Mouse (Mus musculus) frontal cortex, postnatal 10 days (tissue): ENCODE data around the gene Elk4.

Experiments used
- DNase-seq, 2 experiments: peaks; one replicate each; pipeline ENCODE4 v3.0.0; 2022; ENCODE audit warnings: low spot score in 2 of 2, mixed read lengths in 1 of 2

Gene Elk4

DNA sequence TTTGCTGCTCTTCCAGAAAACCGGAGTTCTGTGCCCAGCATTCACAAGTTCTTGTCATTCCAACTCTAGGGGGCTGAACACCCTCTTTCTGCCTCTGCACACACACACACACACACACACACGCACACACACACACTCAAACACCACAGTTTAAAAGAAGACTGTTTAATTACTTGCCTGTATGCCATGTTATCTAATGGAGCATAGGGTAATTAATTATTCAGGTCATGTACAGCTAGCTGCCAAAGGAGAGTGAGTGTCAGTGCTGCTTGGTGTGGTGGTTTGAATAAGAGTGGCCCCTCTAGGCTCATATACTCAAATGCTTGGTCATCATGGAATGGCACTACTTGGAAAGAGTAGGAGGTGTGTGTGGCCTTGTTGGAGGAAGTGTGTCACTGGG is 23.6 kb upstream of the Elk4 start:
- DNase-seq: no peak

DNA sequence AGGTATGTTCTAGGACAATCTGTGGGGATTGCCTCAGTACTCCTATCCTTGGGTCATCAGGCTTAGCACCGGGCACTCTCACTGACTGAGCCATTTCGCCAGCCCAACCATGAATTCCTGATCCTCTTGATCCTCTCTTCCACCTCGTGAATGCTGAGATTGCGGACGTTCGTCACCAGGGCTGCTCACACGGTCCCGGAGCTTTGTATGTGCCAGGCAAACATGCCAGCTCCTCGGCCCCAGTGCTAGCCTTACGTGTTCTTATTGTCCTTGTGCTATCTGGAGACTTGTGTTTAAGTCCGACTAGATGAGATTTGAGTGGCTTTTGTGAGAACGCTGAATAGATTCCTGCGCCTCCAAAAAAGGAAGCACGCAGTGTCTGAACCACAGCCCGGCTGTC is 20.0 kb upstream of the Elk4 start:
- DNase-seq: no peak

DNA sequence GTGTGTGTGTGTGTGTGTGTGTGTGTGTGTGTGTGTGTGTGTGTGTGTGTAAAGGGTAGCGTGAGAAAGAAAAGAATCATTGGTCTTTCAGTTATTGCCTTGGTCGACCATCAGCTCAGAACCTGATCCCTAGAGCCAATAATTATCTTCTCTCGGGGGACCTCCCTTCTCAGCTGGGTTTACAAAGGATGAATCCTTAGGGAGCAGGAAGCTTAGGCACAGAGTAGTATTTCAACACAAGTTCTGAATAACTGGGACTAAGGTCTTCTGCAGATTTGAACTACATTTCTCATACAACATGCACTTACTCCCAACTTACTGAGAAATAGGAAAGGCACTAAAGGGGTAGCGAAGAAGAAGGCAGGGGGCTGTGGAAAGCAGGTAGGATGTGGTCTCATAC is 17.9 kb upstream of the Elk4 start:
- DNase-seq: no peak

DNA sequence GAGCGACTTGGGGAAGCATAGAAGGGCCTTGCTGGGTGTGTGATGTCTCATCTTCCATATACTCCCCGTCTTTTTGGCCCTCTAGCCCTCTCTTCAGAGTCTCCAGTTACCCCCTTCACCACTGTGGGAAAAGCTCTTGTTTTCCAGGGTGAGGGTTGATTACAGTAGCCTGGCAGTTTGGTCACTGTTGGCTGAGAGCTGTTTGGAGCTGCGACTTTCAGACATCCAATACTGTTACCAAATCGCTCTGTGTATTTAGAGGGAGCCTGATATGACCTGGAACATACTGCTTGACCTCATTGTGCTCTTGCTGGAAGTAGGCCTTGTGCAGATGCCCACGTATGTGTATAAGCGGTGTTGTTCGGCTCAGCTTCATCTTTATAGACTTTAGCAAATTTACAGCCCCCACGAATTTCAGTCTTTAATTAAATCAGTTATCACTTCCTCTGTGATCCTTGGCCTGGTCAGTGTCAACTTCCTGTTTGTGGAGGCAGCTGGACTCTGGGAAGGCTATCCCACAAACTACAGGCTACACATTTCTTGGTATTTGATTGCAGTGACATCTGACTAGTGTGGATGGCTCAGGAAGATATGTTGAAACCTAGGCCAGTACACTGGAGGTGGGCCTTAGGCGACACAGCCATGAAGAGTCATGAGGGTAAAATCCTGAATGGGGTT is 17.2 kb upstream of the Elk4 start:
- no peak for DNase-seq

DNA sequence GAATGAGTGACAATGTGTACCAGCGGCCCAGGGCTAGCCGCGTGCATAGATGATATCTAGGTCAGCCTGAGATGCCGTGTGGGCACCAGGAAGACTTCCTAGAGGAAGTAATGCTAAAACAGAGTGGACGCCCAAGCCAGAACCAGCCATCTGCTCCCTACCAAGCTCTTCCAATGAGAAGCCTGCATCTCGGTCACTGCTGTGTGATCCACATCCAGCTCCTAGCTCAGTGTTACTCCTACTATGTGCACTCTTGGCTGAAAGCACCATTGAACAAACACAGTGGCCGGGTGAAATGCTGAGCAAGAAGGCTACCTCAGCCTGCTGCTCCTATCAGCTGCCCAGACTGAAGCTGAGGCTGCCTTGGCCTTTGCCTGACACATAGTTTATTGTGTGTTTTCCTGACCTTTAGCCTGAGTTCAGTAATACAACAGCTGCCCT is 14.8 kb upstream of the Elk4 start:
- DNase-seq: no peak

DNA sequence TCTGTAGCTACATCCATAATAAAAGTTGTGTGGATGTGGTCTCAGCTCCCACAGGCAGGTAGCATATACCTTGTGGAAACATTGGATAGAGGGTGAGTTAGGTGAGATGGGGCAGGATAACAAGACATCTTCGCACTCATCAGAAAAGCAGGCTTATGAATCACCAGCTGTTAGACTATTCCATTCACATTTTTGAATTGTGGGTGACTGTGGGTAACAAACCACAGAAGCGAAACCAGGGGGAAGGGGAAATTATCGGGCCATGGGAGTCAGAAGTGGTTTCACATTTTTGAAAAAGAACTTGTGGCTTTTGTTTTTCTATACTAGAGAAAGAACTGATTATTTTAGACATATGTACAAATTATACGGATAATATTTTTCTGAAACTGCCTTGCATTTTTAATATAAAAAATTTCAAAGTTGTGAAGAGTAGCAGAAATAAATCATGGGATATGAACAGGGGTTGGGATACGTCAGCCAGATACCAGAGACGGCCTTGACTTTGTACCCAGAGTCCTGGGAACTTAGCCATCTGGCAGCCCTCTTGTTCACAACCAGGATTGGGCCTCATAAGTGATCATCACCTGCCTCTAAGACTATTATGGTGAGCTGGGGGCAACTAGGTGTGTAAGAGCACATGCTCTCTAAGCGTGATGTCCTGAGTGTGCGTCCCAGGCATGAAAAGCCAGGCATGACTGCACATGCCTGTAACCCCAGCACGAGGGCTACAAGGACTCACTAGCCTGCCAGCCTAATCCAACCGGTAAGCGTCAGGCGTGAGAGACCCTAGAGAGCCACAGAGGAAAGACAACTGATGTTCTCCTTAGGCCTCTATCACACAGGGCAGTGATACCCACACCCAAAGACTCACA is 14.0 kb upstream of the Elk4 start:
- no peak for DNase-seq

DNA sequence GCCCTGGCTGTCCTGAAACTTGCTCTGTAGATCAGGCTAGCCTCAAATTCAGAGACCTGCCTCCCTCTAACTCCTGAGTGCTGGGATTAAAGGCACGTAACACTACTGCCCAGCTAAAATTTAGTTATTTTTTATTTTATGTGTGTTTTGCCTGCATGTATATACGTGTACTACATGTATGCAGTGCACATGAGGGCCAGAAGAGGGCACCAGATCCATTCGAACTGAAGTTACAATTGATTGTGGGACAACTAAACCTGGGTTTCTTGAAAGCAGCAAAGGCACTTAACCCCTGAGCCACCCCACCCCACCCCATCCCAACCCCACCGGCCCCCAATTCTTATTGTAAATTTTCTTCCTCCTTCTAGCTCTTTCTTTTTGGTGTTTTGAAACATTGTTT is 12.3 kb upstream of the Elk4 start:
- peak in 1 of 2 experiments; percentile 50 for DNase-seq

DNA sequence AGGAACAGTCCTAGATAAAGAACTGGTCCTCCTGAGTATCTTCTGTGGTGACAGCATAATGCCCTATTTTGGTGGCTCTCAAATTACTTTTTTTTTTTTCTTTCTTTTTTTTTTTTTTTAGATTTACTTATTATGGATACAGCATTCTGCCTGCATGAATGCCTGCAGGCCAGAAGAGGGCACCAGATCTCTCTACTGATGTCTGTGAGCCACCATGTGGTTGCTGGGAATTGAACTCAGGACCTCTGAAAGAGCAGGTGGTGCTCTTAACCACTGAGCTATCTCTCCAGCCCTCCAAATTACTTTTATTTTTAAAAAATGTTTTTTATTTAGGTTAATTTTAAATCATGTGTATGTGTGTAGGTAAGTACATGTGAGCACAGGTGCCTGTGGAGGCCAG is 6.9 kb upstream of the Elk4 start:
- no peak for DNase-seq

DNA sequence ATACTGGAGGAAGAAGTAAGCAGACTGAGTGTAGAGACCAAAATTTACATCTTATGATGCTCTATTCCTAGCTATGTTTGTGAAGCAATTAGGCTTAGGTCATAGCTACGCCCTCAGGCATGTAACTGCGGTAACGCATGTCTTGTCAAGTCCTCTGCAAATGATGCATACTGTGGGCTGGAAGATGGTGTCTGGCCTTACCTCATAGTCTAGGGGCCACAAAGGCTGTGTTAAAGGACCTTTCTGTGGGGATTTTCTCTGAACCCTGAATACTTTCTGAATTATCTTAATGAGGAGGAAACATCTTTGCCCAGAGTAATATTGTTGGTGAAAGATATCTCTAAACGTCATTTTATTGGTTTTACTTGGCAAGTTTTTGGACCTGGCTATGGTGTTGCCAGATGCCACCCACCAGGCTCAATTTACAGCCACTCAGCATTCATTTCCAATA is 5.5 kb upstream of the Elk4 start:
- no peak for DNase-seq

DNA sequence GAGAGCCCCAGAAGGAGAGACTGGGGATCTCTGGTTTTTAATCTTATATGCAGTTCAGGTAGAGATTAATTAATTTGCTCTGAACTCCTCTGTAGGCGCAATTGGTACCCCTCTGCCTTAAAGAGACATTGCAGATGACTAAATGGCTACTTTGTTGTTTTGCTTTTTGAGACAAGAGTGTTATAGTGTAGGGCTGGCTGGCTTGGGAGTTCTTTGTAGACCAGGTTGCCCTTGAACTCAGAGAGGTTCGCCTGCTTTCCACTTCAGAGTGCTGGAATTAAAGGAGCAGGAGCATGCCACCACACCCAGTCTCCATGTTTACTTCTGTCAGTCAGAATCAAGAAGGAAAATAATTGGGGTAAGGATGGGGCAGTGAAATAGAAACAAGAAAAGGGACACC is 4.3 kb upstream of the Elk4 start:
- DNase-seq: no peak

DNA sequence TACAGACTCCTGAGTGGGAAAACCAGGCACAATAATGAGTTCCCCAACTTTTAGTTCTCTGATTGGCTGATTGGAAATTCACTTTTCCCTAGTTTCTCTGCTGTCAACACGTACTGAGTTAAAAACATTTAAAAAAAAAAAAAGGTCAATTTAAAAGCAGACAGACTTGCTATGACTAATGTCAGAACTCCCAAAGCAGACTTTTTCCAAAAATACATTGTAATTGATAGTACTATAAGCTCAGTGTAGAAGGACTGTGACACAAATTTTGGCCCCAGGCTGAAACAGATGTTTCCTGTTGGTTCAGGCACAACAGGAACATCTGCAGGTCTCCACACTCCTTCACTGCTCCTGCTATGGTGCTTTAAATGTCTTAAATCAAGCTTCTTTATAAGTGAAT is 3.6 kb upstream of the Elk4 start:
- DNase-seq: no peak

DNA sequence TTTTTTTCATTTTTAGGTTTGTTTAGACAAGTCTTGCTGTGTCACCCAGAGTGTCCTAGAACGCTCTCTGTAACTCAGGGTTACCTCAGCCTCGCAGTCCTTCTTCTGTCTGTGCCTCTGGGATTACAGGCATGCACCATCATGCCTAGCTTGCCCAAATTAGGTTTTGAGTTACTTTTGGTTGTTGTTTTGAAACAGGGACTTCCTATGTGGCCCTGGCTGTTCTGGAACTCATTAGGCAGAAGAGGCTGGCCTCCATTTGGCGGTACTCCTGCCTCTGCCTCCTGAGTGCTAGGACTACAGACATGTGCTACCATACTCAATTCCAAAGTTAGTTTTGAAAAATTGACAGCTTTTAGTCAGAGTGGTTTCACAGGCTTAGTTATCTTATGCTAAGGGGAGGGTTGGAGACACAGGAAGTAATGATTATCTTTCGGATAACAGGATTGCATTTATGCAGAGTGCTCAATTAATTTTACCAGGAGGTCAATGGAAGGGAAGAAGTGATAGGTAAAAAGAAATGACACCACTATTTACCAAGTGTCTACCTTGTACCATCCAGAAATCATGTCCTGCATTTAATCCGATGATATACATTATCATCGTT is 2.7 kb upstream of the Elk4 start:
- DNase-seq: no peak

DNA sequence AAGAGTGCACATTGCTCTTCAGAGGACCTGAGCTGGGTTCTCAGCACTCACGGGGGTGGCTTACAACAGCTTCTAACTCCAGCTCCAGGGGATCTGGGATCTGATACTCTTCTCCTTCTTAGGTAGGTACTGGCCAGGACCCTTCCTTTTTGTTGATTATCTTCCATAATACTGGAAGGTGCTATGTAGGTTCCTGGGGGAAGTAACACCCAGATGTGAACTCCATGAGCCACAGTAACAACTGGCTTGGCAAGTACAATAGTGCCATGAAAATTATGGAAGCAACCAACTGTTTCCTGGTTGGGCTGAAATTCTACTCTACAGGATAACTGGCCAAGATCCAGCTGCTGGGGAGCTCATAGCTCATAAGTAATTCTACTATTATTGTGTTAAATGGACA is 1.9 kb upstream of the Elk4 start:
- no peak for DNase-seq

DNA sequence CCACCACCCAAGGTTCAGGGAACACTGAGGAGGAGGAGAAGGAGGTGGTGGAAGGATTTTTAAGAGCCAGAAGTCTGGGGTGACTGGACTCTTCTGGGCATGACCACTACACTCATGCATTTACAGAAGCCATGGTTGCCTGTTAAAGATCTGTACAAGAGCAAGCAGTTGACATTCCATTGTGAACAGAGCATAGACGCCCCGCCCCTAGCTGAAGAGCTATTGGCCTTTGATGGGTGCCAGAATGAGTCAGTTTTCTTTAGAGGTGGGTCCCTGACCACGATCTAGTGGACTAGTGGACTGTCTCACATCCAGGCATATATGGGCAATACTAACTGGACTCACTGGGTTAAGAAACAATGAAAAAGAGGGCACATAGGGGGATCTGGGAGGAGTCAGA is 1.4 kb upstream of the Elk4 start:
- DNase-seq: no peak

DNA sequence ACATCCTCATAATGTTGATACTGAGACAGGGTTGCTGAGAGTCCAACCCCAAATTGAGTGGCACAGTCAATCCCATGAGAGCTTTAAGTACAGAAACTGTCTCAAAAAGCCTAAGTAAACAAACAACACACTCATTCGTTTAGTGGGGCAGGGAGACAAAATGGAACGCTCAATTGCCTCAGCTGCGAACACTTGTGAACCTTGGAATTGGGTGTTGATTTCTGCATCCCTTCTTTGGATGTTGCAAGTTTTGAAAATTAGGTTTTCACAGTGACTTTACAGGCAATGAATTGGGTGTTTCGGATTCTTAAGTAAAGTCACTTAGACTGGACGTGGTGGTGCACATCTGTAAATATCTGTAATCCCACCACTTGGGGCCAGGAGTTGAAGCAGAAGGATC is 686 bp upstream of the Elk4 start:
- no peak for DNase-seq

DNA sequence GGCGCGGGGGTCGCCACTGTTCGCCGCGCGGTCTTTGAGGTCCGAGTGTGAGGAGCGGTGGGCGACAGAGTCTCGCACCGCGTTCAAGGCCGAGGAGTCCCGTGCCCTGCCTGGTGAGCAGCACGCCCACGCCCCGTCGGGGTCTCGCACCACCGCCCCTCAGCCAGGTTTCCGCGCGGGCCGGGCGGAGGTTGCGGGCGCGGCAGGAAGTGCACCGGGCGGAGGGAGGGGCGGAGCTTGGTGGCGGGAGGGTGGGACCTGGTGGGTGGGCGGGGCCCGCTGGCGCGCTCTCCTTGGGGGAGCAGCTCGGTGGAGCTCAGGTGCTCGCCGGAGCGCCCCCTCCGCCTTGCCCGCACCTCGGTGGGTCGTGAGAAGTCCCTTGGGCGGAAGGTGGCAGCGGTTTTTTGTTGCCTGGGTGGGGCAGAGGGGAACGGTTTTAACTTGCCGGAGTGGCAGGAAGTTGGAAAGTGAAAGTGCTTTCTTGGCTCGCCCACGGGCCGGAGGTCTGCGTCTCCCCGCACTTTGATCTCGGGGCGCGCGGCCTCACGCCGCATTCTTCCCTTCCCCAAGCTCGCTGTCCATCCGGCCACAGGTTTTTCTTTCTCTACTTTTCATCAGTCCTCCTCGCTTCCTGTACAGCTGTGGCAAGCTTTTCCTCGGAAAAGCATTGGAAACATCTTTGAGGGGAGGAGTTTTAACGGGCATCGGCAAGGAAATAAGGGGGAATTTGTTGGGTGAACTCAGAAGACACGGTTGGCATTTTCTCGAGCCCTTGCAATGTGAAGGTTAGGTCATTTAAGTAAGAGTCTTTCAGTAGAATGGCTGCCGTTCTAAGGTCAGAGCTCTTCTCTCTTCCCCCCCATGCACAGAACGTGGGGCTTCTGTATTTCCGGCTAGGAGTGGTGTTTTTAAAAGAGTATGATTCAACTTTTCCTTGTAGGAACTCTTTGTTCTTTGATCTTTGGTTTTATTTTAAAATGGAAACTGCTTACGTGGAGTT is 721 bp downstream of the Elk4 start:
- peak; percentile 67 to 82 for DNase-seq

DNA sequence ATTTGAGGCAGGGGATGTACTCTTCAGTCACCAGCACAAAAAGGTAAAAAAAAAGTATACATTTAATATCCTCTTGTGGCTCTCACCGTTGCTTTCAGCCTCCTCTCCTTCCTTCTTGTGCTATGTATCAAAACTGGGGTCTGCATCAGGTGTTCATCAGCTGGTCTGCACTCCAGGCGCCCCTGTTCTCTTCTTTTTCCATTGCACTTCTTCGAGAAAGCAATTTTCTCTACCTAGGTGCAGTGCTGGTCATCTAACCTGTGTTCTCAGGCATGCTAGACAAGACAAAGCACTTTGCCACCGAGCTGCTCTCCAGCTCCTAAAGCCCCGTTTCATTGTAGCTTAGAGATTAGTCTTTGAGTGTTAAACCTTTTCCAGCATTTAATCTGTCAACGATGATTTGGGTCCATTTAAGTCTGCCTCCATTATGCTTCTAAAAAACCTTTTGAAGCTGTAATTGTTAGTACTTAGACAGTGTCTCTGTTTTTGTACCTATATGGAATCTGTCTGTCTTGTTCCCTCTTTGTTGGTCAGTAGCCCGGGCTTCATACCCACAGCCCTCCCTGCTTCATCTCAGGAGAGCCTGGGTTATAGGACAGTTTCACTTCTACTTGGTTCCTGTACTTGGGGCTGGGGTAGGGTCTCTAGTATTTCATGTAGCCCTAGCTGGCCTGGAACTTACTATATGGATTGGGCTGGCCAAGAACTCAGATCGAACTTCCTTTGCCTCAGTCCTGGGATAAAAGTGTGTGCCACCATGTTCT is 1.7 kb downstream of the Elk4 start:
- DNase-seq: no peak

DNA sequence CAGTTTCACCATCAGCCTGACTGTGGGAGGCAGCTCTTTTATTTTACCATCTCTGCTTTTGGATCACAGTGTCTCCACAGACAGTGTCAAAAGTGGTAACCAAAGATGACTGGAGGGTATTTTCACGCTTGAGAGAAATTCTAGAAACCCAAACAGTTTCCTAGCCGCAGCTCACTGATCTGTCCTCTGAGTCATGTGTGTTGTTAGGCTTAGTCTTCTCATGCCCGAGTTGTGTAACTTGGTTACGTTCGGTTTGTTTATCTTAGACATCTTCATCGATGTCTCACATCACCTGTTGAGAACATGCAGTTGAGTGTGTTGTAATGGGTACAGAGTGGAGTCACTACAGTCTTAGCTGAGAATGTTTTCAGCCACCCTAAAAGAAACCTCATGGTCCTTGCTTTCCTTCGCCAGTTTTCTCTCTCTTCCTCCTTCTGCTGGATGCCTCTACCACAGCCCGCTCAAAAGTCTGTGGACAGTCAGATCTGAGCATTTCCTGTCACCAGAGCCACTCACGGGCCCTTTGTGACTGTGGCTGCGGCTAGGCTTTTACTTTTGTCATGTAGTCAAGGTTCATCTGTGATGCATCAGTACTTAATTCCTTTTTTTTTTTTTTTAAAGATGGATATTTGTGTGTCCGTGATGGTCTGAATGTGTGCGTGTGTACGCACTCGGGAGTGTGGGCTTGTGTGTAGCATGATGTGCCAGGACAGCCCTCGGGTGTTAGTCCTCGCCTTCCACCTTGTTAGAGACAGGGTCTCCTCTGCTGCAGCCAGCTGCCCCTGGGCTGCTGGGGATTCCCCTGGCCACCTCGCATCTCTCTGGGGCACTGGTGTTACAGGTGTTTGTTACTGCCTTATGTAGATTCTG is 3.5 kb downstream of the Elk4 start:
- DNase-seq: no peak

DNA sequence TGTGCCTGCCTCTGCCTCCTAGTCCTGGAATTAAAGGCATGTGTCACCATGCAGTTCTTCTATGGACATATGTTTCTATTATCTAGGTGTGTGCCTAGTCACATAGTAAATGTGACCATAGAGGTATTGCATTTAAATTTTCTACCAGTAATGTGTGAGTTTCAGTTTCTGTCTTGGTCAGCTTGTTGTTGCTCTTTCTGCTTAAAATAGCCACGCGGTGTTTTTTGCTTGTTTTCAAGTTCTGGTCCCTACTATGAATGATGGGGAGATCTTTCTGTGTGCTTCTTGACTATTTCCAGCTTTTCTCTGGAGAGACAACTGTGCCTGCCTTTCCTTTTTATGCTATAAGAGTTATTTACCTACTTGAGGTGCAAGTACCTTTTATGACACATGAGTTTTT is 4.4 kb downstream of the Elk4 start:
- no peak for DNase-seq

DNA sequence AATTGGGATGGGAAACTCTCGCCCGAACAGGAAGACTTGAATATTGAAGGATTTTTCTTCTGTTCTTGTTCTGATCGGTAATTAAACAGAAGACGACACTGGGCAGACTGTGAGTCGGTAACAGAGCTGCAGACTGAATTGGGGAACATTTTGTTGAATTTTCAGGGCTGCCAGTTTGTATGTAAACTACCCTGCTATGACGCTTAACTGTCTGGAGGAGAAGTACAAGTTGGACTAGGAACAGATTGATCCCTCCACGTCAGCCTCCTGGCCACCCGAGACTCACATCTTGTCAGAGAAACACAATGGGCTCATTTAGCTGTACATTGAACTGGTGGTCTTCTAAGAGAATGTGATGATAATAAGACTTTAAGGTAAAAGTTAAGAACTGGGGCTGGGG is 5.5 kb downstream of the Elk4 start:
- DNase-seq: no peak
